Mouse (Mus musculus): ENCODE data around the gene Sf3a3.
"Not testable (repeated sequence)": the region's sequence is repeated elsewhere in the genome, so short reads cannot be mapped to it uniquely, and the experiment has no call there.

- TF ChIP-seq CTCF (IDR thresholded peaks at IDR 0.05; ENCODE audit: low read depth, low read length); POLR2A (IDR thresholded peaks at IDR 0.05; ENCODE audit: extremely low read depth, insufficient read depth, low read length): not testable (repeated sequence)
These were observed 7.0 kb upstream of the Sf3a3 start for GRCm38 (mm10) chr4:124707381-124708199.

Measured in liver, adult 2 months (tissue).